Mouse (Mus musculus) splenic B cell, adult 2 months (primary cell): ENCODE measurements at regions not wholly inside any gene's neighbourhood (a gene's known extent, or its start where the extent isn't known, plus 50 kb on each side); places are given as distances from the start of the nearest gene placed in this dataset.

Experiments used
- DNase-seq: peaks from one replicate; pipeline ENCODE4 v3.0.0-alpha.2; 2011; ENCODE audit warnings: low read depth, low spot score
- H3K27me3 ChIP-seq: 2 replicates; pipeline ENCODE4 v1.6.1; 2012; ENCODE audit warnings: mild to moderate bottlenecking, low read length, moderate library complexity, mixed read lengths; ENCODE audit not compliant: control insufficient read depth, poor library complexity, insufficient read depth, severe bottlenecking
- H3K36me3 ChIP-seq: 2 replicates; pipeline ENCODE4 v1.6.1; 2012; ENCODE audit warnings: mild to moderate bottlenecking, low read length, moderate library complexity, mixed read lengths; ENCODE audit not compliant: control insufficient read depth, poor library complexity, insufficient read depth, severe bottlenecking

- Histone ChIP-seq H3K36me3 (no peaks in the 10 kb centered on the region), H3K27me3 (no peaks in the 10 kb centered on the region)
- no peak for DNase-seq
Measured at GRCm38 (mm10) chr5:39557376-39558001, 197.8 kb downstream of the Hs3st1 start.

GRCm38 (mm10) chr5:39537044-39537443, 218.2 kb downstream of the Hs3st1 start:
- H3K27me3 ChIP-seq = no peaks in the 10 kb centered on the region; the same call in 1 of the 2 replicates
- no peaks in the 10 kb centered on the region for H3K36me3 ChIP-seq
- no peak for DNase-seq

- H3K36me3 ChIP-seq = no peaks in the 10 kb centered on the region
- no peak for DNase-seq
- no peaks in the 10 kb centered on the region; the same call in 1 of the 2 replicates for H3K27me3 ChIP-seq
Measured at GRCm38 (mm10) chr5:39536351-39536750, 218.9 kb downstream of the Hs3st1 start.

- Histone ChIP-seq H3K36me3 (no peaks in the 10 kb centered on the region), H3K27me3 (no peaks in the 10 kb centered on the region)
- no peak for DNase-seq
Measured at GRCm38 (mm10) chr5:39510246-39510645, 245.0 kb downstream of the Hs3st1 start.

DNA sequence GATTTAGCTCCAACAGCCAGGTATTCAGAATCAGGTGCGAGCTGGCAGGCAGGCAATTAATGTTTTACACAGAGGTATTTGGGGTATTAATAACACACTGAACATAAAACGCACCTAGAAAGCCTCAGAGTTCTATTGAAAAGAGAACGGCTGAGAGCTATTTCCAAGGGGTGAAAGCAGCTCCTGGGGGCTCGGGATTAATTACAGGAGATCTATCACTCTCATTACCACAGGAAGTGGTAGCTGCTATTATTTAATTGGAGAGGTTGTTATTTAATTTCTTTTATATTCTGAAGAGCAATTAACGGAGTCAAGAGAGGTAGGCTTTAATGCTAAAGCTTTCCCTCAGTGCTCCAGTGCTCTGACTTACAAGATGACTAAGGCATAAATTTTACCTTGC, 272.5 kb downstream of the Hs3st1 start:
- H3K36me3 ChIP-seq = no peaks in the 10 kb centered on the region
- no peaks in the 10 kb centered on the region for H3K27me3 ChIP-seq
- DNase-seq = no peak

DNA sequence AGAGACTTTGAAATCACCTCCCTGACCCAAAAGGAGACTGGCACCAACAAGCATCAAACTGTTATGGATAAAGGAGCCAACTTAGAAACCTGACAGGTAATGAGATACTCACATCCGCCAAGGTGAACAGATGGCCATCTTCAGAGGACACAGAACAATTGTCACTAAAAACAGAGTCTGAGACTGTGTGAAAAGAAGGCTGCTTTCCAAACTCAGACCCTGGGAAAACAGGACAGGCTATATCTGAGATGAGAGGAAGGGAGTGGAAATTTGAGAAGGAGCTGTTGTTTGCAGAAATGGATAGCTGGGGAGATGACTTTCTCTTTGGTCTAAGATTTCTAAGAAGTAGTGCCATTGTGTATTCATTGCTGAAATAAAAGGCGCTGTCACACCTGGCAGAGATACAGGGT, 297.2 kb downstream of the Hs3st1 start:
- DNase-seq = no peak
- no peaks in the 10 kb centered on the region for H3K36me3 ChIP-seq
- no peaks in the 10 kb centered on the region for H3K27me3 ChIP-seq

GRCm38 (mm10) chr5:39453706-39454105, 301.6 kb downstream of the Hs3st1 start:
- DNase-seq = no peak

DNA sequence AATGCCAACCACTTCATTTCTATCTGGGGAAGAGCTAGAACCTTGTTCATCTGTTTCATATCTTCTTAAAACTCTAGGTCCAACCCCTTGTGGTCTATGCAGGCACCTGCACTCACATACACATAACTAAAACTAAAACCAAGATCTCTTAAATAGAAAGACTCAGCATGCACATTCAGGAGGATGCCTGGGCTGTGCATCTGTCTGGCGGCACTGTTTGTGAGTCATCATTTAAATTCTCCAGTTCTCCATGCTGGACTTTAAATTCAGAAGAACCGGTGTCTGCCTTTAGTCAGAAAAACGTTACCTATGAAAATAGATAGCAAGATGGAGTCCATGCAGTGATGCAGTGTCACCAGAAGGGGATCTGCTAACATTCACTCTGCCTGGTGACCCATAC, 314.5 kb downstream of the Hs3st1 start:
- Histone ChIP-seq H3K27me3 (no peaks in the 10 kb centered on the region), H3K36me3 (no peaks in the 10 kb centered on the region)
- no peak for DNase-seq

More at GRCm38 (mm10) chr5:39453706-39454105, 301.6 kb downstream of the Hs3st1 start:
- no peaks in the 10 kb centered on the region for H3K27me3 ChIP-seq
- no peaks in the 10 kb centered on the region for H3K36me3 ChIP-seq

- DNase-seq = no peak
- Histone ChIP-seq H3K36me3 (no peaks in the 10 kb centered on the region), H3K27me3 (no peaks in the 10 kb centered on the region)
Measured at GRCm38 (mm10) chr5:39437463-39438201, 317.6 kb downstream of the Hs3st1 start.

- no peak for DNase-seq
- Histone ChIP-seq H3K36me3 (no peaks in the 10 kb centered on the region), H3K27me3 (no peaks in the 10 kb centered on the region)
Measured at GRCm38 (mm10) chr5:39426053-39426452, 329.2 kb downstream of the Hs3st1 start.

DNA sequence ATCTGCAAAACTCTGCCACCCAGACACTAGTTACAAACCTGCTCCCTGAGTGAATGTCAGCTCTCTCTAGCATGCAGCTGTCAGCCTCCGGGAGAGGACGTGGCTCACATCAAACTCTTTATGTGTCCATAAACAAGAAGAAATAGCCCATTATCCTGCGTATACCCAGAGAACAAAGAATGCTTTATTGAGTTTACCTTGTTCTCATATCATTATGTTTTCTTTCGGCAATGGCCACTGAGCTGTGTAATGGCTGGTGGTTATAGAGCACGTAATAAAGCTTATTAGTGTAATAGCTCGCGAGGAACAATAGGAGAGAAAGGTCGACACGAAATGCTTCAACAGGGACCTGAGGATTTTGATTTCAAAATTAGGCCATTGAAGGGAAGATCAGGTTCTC, 331.6 kb downstream of the Hs3st1 start:
- no peaks in the 10 kb centered on the region for H3K36me3 ChIP-seq
- no peaks in the 10 kb centered on the region for H3K27me3 ChIP-seq
- no peak for DNase-seq

GRCm38 (mm10) chr5:39418795-39419194, 336.5 kb downstream of the Hs3st1 start:
- Histone ChIP-seq H3K27me3 (no peaks in the 10 kb centered on the region), H3K36me3 (no peaks in the 10 kb centered on the region)
- DNase-seq = no peak

GRCm38 (mm10) chr5:39417845-39418154, 337.5 kb downstream of the Hs3st1 start:
- no peaks in the 10 kb centered on the region for H3K27me3 ChIP-seq

DNA sequence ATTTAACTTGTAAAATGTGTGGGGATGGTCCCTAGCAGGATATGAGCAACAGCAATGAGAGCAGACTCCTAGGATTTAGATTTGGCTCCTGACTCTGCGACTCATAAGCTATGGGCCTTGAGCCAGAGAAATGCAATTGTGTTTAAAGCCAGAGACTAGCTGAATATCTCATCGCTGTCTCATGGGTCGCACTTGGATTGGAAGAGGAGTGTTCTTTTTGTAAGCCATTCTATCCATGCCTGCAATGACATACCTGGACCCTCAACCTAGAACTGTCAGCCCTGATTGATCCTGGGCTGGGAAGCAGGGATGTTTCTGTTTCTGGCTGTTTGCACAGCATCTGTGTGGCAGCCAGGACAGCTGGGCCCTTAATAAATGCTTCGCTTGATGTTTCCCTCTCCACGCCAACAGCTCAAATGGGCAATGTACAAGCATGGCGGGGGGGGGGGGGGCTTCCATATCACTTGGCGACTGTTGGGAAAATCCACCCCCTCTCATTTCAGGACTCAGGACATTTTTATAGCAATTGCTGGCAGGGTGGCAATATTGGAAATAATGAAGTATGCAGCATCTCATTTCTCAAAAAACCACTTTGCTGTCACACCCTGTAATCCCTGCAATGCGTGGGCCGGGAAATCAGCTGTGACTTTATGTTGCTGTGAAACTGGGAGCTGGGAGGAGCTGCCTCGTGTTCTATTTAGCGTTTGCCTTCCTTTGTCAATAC, 338.0 kb downstream of the Hs3st1 start:
- DNase-seq = no peak
- Histone ChIP-seq H3K27me3 (no peaks in the 10 kb centered on the region), H3K36me3 (no peaks in the 10 kb centered on the region)

More at GRCm38 (mm10) chr5:39417845-39418154, 337.5 kb downstream of the Hs3st1 start:
- DNase-seq = no peak
- H3K36me3 ChIP-seq = no peaks in the 10 kb centered on the region

DNA sequence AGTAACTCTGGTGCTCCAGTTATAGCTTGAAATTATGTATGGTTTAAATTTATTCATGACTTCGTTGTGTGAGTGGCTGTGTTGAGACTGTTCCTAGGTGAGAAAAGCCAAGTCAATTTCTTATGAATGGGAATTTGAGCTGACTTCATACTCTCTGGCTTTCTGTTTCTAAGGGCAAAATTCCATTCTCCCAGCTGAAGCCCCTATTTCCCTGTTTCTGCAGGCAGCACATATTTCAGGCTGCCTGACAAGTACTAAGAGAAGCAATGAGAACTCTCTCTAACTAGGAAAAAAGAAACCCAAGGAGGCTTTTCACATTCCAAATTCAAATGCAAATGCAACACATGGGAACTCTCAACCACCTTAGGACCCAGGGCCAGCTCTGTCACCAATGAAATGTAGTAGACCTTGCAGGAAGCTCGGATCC, 338.7 kb downstream of the Hs3st1 start:
- Histone ChIP-seq H3K36me3 (no peaks in the 10 kb centered on the region), H3K27me3 (no peaks in the 10 kb centered on the region)

More for the DNA sequence above, 338.7 kb downstream of the Hs3st1 start:
- DNase-seq = no peak
